Mouse (Mus musculus): ENCODE data around the gene Gabrb3.

Gene Gabrb3

GRCm38 (mm10) chr7:57419392-57419791 is at the start of gene Gabrb3:
Gabrb3 (plus strand) TSS chr7:57419692.
- DNase-seq: no peak

- peak; percentile 77 for DNase-seq
Measured at GRCm38 (mm10) chr7:57384112-57384511, 35.4 kb upstream of the Gabrb3 start.

GRCm38 (mm10) chr7:57386517-57387340 is 32.8 kb upstream of the Gabrb3 start, which contains the start of gene Gabrg3:
Gabrg3 (minus strand) TSS chr7:57387188.
- DNase-seq: peak; percentile 56

GRCm38 (mm10) chr7:57387341-57387654 is 32.2 kb upstream of the Gabrb3 start:
- no peak for DNase-seq

- no peak for DNase-seq
Measured at GRCm38 (mm10) chr7:57390046-57390445, 29.4 kb upstream of the Gabrb3 start.

GRCm38 (mm10) chr7:57393551-57393950 is 25.9 kb upstream of the Gabrb3 start:
- DNase-seq: no peak

GRCm38 (mm10) chr7:57411163-57411562 is 8.3 kb upstream of the Gabrb3 start:
- no peak for DNase-seq

GRCm38 (mm10) chr7:57412896-57413295 is 6.6 kb upstream of the Gabrb3 start:
- DNase-seq: no peak

GRCm38 (mm10) chr7:57421044-57421443 is 1.6 kb downstream of the Gabrb3 start:
- DNase-seq: no peak

- DNase-seq: no peak
Measured at GRCm38 (mm10) chr7:57422675-57423074, 3.2 kb downstream of the Gabrb3 start.

GRCm38 (mm10) chr7:57448239-57448638 is 28.7 kb downstream of the Gabrb3 start:
- no peak for DNase-seq

GRCm38 (mm10) chr7:57460354-57460753 is 40.9 kb downstream of the Gabrb3 start:
- DNase-seq: no peak

GRCm38 (mm10) chr7:57471316-57471715 is 51.8 kb downstream of the Gabrb3 start:
- DNase-seq: no peak

GRCm38 (mm10) chr7:57473811-57474525 is 54.5 kb downstream of the Gabrb3 start:
- DNase-seq: peak; percentile 74

GRCm38 (mm10) chr7:57482896-57483295 is 63.4 kb downstream of the Gabrb3 start:
- peak; percentile 39 for DNase-seq

GRCm38 (mm10) chr7:57486907-57487306 is 67.4 kb downstream of the Gabrb3 start:
- no peak for DNase-seq

GRCm38 (mm10) chr7:57491795-57492194 is 72.3 kb downstream of the Gabrb3 start:
- no peak for DNase-seq

GRCm38 (mm10) chr7:57502809-57503208 is 83.3 kb downstream of the Gabrb3 start:
- DNase-seq: no peak

- peak; percentile 59 for DNase-seq
Measured at GRCm38 (mm10) chr7:57508860-57509632, 89.6 kb downstream of the Gabrb3 start.

GRCm38 (mm10) chr7:57509681-57510141 is 90.2 kb downstream of the Gabrb3 start, which contains the start of gene Gabra5:
Gabra5 (minus strand) TSS chr7:57510059.
- DNase-seq: peak; percentile 82

GRCm38 (mm10) chr7:57512955-57513354 is 93.5 kb downstream of the Gabrb3 start:
- DNase-seq: peak; percentile 11

GRCm38 (mm10) chr7:57529451-57529850 is 110.0 kb downstream of the Gabrb3 start:
- DNase-seq: no peak

- no peak for DNase-seq
Measured at GRCm38 (mm10) chr7:57529954-57530353, 110.5 kb downstream of the Gabrb3 start.

All from embryo, embryonic 11 days (tissue).